Mouse (Mus musculus) small intestine, adult 2 months (tissue): ENCODE results near the gene S1pr2. TPM values are rescaled to one million over a fixed set of nuclear protein-coding genes. Genes with fewer than 3 reads are reported as not detected.

Source experiments
- H3K27ac ChIP-seq: fragments of 200-500 bp; 2 replicates; pipeline ENCODE4 v1.5.1; 2012; ENCODE audit warnings: low read depth, low read length, control low read depth, inconsistent platforms; ENCODE audit not compliant: insufficient read depth
- H3K27me3 ChIP-seq: fragments of 200-500 bp; 2 replicates; pipeline ENCODE4 v1.6.1; 2012; ENCODE audit warnings: mild to moderate bottlenecking, moderate library complexity, low read length, inconsistent platforms; ENCODE audit not compliant: control insufficient read depth, insufficient read depth
- H3K36me3 ChIP-seq: fragments of 200-500 bp; 2 replicates; pipeline ENCODE4 v1.6.1; 2012; ENCODE audit warnings: mild to moderate bottlenecking, low read length, control low read depth, inconsistent platforms; ENCODE audit not compliant: control insufficient read depth, insufficient read depth
- H3K4me1 ChIP-seq: fragments of 200-500 bp; 2 replicates; pipeline ENCODE4 v1.6.1; 2012; ENCODE audit warnings: low read length, inconsistent platforms, mixed read lengths; ENCODE audit not compliant: control insufficient read depth, insufficient read depth, insufficient read length
- H3K4me3 ChIP-seq: fragments of 200-500 bp; 2 replicates; pipeline ENCODE4 v1.5.1; 2012; ENCODE audit warnings: low read depth, mild to moderate bottlenecking, control low read depth, inconsistent platforms, low read length, moderate library complexity
- CTCF ChIP-seq: fragments of 200-500 bp; IDR thresholded peaks from 2 replicates; pipeline ENCODE4 v1.5.1; 2012; ENCODE audit warnings: low read depth, mild to moderate bottlenecking, control low read depth, inconsistent platforms, low read length, moderate library complexity, mixed read lengths; ENCODE audit not compliant: insufficient replicate concordance, insufficient read length; ENCODE audit errors: extremely low read depth
- POLR2A ChIP-seq: fragments of 200-500 bp; IDR thresholded peaks from 2 replicates; pipeline ENCODE4 v1.6.1; 2012; ENCODE audit warnings: low read depth, mild to moderate bottlenecking, control low read depth, inconsistent platforms, low read length, moderate library complexity
- WGBS: fragments of 180-500 bp; shearing (Covaris S2); methylation state at CpG from one replicate; pipeline ENCODE4 v1.1.7; 2018; 5-methylcytosine and 5-hydroxymethylcytosine counted together
- polyA plus RNA-seq: library from polyadenylated mRNA; depleted of rRNA; stranded (reverse); fragments of >200 nt; gene quantifications from 2 replicates; pipeline ENCODE4 v1.2.3, GENCODE M21; 2012; rRNA removed

S1pr2 gene
- polyA plus RNA-seq = 2.5 and 2.9 TPM in 2 replicates

- under 1% methylated on average over 47 of the region's 47 CpGs for WGBS
- H3K27ac ChIP-seq = peak within 1 kb of the TSS; percentile 61
- TF ChIP-seq CTCF = no peak
- TF ChIP-seq POLR2A = peak; percentile 43; the same call in 1 of the 2 replicates
- H3K27me3 ChIP-seq = no peaks in the 10 kb centered on the region
- H3K4me3 ChIP-seq = peak within 1 kb of the TSS; percentile 70
- no peaks in the 10 kb centered on the region for H3K36me3 ChIP-seq
- H3K4me1 ChIP-seq = peaks cover 10% of the 10 kb centered on the region
Observed at GRCm38 (mm10) chr9:20976216-20976960, at the start of gene S1pr2. Gene S1pr2 (minus strand): TSS chr9:20976781.

- TF ChIP-seq CTCF (no peak), POLR2A (no peak)
- Histone ChIP-seq H3K4me3 (no peak overlapping the region), H3K27me3 (no peaks in the 10 kb centered on the region), H3K36me3 (no peaks in the 10 kb centered on the region), H3K4me1 (peaks cover 12% of the 10 kb centered on the region), H3K27ac (no peak overlapping the region)
- WGBS = 61% methylated on average over 19 of the region's 19 CpGs
Observed at GRCm38 (mm10) chr9:21025258-21025810, 48.8 kb upstream of the S1pr2 start.

- 86% methylated on average over 1 of the region's 1 CpGs for WGBS
- Histone ChIP-seq H3K27ac (no peak overlapping the region), H3K4me3 (no peak overlapping the region), H3K4me1 (no peaks in the 10 kb centered on the region), H3K27me3 (no peaks in the 10 kb centered on the region), H3K36me3 (no peaks in the 10 kb centered on the region)
- TF ChIP-seq CTCF (no peak), POLR2A (no peak)
Observed at GRCm38 (mm10) chr9:21022726-21023125, 46.1 kb upstream of the S1pr2 start.

- TF ChIP-seq POLR2A = no peak
- no peak for TF ChIP-seq CTCF
- WGBS = 70% methylated on average over 6 of the region's 6 CpGs
- Histone ChIP-seq H3K36me3 (no peaks in the 10 kb centered on the region), H3K27ac (no peak overlapping the region), H3K4me1 (no peaks in the 10 kb centered on the region), H3K4me3 (no peak overlapping the region), H3K27me3 (no peaks in the 10 kb centered on the region)
Observed at GRCm38 (mm10) chr9:21022288-21022687, 45.7 kb upstream of the S1pr2 start.

GRCm38 (mm10) chr9:21021363-21021762, 44.8 kb upstream of the S1pr2 start:
- WGBS = 87% methylated on average over 3 of the region's 3 CpGs
- Histone ChIP-seq H3K4me3 (no peak overlapping the region), H3K36me3 (no peaks in the 10 kb centered on the region), H3K27ac (no peak overlapping the region), H3K4me1 (no peaks in the 10 kb centered on the region; the same call in 1 of the 2 replicates), H3K27me3 (no peaks in the 10 kb centered on the region)
- TF ChIP-seq CTCF (no peak), POLR2A (no peak)

- Histone ChIP-seq H3K4me3 (no peak overlapping the region), H3K27me3 (no peaks in the 10 kb centered on the region), H3K4me1 (peaks cover 7% of the 10 kb centered on the region), H3K27ac (no peak overlapping the region), H3K36me3 (no peaks in the 10 kb centered on the region)
- TF ChIP-seq POLR2A = no peak
- WGBS = 68% methylated on average over 2 of the region's 2 CpGs
Observed at GRCm38 (mm10) chr9:21018600-21018999, 42.0 kb upstream of the S1pr2 start.

GRCm38 (mm10) chr9:21017177-21017575, 40.6 kb upstream of the S1pr2 start:
- Histone ChIP-seq H3K27me3 (no peaks in the 10 kb centered on the region), H3K27ac (no peak overlapping the region), H3K36me3 (no peaks in the 10 kb centered on the region), H3K4me1 (peaks cover 7% of the 10 kb centered on the region), H3K4me3 (peak overlapping the region; percentile 62)
- no peak for TF ChIP-seq POLR2A
- no peak for TF ChIP-seq CTCF
- WGBS = 39% methylated on average over 4 of the region's 4 CpGs
